Mouse (Mus musculus) adrenal gland, adult 8-10 months (tissue): ENCODE results near the gene Luzp1. TPM values are rescaled to one million over a fixed set of nuclear protein-coding genes. Genes with fewer than 3 reads are reported as not detected.

Experiments used
- DNase-seq: peaks from one replicate; pipeline ENCODE4 v3.0.0; 2022
- total RNA-seq, 4 experiments: library from RNA; stranded (reverse); gene quantifications; 2 replicates each; pipeline ENCODE4 v1.2.4; 2022

Gene Luzp1
- 10 to 100 TPM; 26.4 to 46.4 (median 40.1) TPM for total RNA-seq

GRCm38 (mm10) chr4:136469371-136469903, at the start of gene Luzp1:
Gene Luzp1, plus strand, starts transcription at chr4:136469761.
- DNase-seq = peak; percentile 91

- no peak for DNase-seq
Observed at GRCm38 (mm10) chr4:136423224-136423623, 46.3 kb upstream of the Luzp1 start, which contains the start of gene Htr1d. Gene Htr1d, plus strand, starts transcription at chr4:136423524.

GRCm38 (mm10) chr4:136424120-136424999, 45.2 kb upstream of the Luzp1 start:
- no peak for DNase-seq

- no peak for DNase-seq
Observed at GRCm38 (mm10) chr4:136425000-136425288, 44.6 kb upstream of the Luzp1 start.

- DNase-seq = no peak
Observed at GRCm38 (mm10) chr4:136430609-136431375, 38.8 kb upstream of the Luzp1 start.

GRCm38 (mm10) chr4:136431376-136431693, 38.2 kb upstream of the Luzp1 start:
- no peak for DNase-seq

- DNase-seq = peak; percentile 40
Observed at GRCm38 (mm10) chr4:136434029-136434428, 35.5 kb upstream of the Luzp1 start.

GRCm38 (mm10) chr4:136439106-136439505, 30.5 kb upstream of the Luzp1 start:
- DNase-seq = no peak

- no peak for DNase-seq
Observed at GRCm38 (mm10) chr4:136441354-136442043, 28.1 kb upstream of the Luzp1 start.

GRCm38 (mm10) chr4:136444561-136444960, 25.0 kb upstream of the Luzp1 start:
- DNase-seq = no peak

GRCm38 (mm10) chr4:136449795-136450194, 19.8 kb upstream of the Luzp1 start:
- no peak for DNase-seq

GRCm38 (mm10) chr4:136450271-136450670, 19.3 kb upstream of the Luzp1 start:
- DNase-seq = no peak

- no peak for DNase-seq
Observed at GRCm38 (mm10) chr4:136451564-136451963, 18.0 kb upstream of the Luzp1 start.

GRCm38 (mm10) chr4:136452286-136452685, 17.3 kb upstream of the Luzp1 start:
- DNase-seq = no peak

GRCm38 (mm10) chr4:136452792-136453191, 16.8 kb upstream of the Luzp1 start:
- DNase-seq = no peak

- peak; percentile 51 for DNase-seq
Observed at GRCm38 (mm10) chr4:136454850-136455260, 14.7 kb upstream of the Luzp1 start.

GRCm38 (mm10) chr4:136456516-136457218, 12.9 kb upstream of the Luzp1 start:
- DNase-seq = no peak

GRCm38 (mm10) chr4:136458276-136458675, 11.3 kb upstream of the Luzp1 start:
- no peak for DNase-seq

GRCm38 (mm10) chr4:136459210-136459609, 10.4 kb upstream of the Luzp1 start:
- no peak for DNase-seq

GRCm38 (mm10) chr4:136461206-136461605, 8.4 kb upstream of the Luzp1 start:
- no peak for DNase-seq

GRCm38 (mm10) chr4:136461761-136462085, 7.8 kb upstream of the Luzp1 start:
- DNase-seq = no peak

- DNase-seq = peak; percentile 74
Observed at GRCm38 (mm10) chr4:136462086-136462838, 7.3 kb upstream of the Luzp1 start, which contains the start of gene 6030445D17Rik. Gene 6030445D17Rik, plus strand, starts transcription at chr4:136462250.
